Mouse (Mus musculus) myocyte (in vitro differentiated cells): ENCODE results near the gene Zfhx3. TPM values are rescaled to one million over a fixed set of nuclear protein-coding genes. Genes with fewer than 3 reads are reported as not detected.

Experiments
- H3K27me3 ChIP-seq: one replicate; pipeline ENCODE4 v1.6.1; 2011; ENCODE audit not compliant: control insufficient read depth, insufficient read depth, insufficient read length
- H3K36me3 ChIP-seq: one replicate; pipeline ENCODE4 v1.6.1; 2011; ENCODE audit not compliant: control insufficient read depth, insufficient read depth
- H3K4me2 ChIP-seq: one replicate; pipeline ENCODE4 v1.6.1; 2011; ENCODE audit warnings: low read depth, control low read depth
- H3K4me3 ChIP-seq: one replicate; pipeline ENCODE4 v1.5.1; 2011; ENCODE audit warnings: mild to moderate bottlenecking, control low read depth, moderate library complexity
- H3K79me2 ChIP-seq: one replicate; pipeline ENCODE4 v1.6.1; 2011; ENCODE audit not compliant: control insufficient read depth, insufficient read depth
- H3ac ChIP-seq: one replicate; pipeline ENCODE4 v1.6.1; 2011; ENCODE audit not compliant: control insufficient read depth, insufficient read length
- CEBPB ChIP-seq: IDR thresholded peaks from 2 replicates; pipeline ENCODE4 v1.6.1; 2011; ENCODE audit warnings: mild to moderate bottlenecking, moderate library complexity; ENCODE audit not compliant: poor library complexity, insufficient read depth, severe bottlenecking
- E2F4 ChIP-seq: IDR thresholded peaks from one replicate; pipeline ENCODE4 v1.6.1; 2011; ENCODE audit warnings: mild to moderate bottlenecking, control low read depth, moderate library complexity; ENCODE audit not compliant: insufficient read depth
- MAX ChIP-seq: IDR thresholded peaks from one replicate; pipeline ENCODE4 v1.6.1; 2011; ENCODE audit warnings: low read depth, mild to moderate bottlenecking, control low read depth
- MYOD1 ChIP-seq, 3 experiments: IDR thresholded peaks; one replicate each; pipeline ENCODE4 v1.6.1; 2011; ENCODE audit warnings: control low read depth in 2 of 3, low read depth in 2 of 3, mild to moderate bottlenecking in 2 of 3, moderate library complexity in 1 of 3; ENCODE audit not compliant: insufficient read length in 2 of 3, control insufficient read depth in 1 of 3
- MYOG ChIP-seq, 3 experiments: IDR thresholded peaks; one replicate each; pipeline ENCODE4 v1.6.1; 2011; ENCODE audit warnings: control low read depth in 2 of 3, low read depth in 2 of 3, mild to moderate bottlenecking in 2 of 3; ENCODE audit not compliant: insufficient read length in 2 of 3, control insufficient read depth in 1 of 3, insufficient read depth in 1 of 3
- POLR2A ChIP-seq: IDR thresholded peaks from one replicate; pipeline ENCODE4 v1.6.1; 2011; ENCODE audit warnings: low read depth, mild to moderate bottlenecking, control low read depth, moderate library complexity; ENCODE audit not compliant: insufficient read length
- POLR2AphosphoS2 ChIP-seq: IDR thresholded peaks from one replicate; pipeline ENCODE4 v1.6.1; 2011; ENCODE audit warnings: low read depth, control low read depth; ENCODE audit not compliant: insufficient read length
- REST ChIP-seq: IDR thresholded peaks from one replicate; pipeline ENCODE4 v1.6.1; 2011; ENCODE audit warnings: mild to moderate bottlenecking, control low read depth, moderate library complexity; ENCODE audit not compliant: insufficient read depth, insufficient read length
- SRF ChIP-seq: IDR thresholded peaks from one replicate; pipeline ENCODE4 v1.6.1; 2011; ENCODE audit warnings: low read depth; ENCODE audit not compliant: control insufficient read depth, insufficient read length
- TCF12 ChIP-seq: IDR thresholded peaks from one replicate; pipeline ENCODE4 v1.6.1; 2011; ENCODE audit warnings: mild to moderate bottlenecking, control low read depth; ENCODE audit not compliant: poor library complexity, insufficient read depth, severe bottlenecking
- TCF3 ChIP-seq: IDR thresholded peaks from one replicate; pipeline ENCODE4 v1.6.1; 2011; ENCODE audit warnings: low read depth, control low read depth; ENCODE audit not compliant: insufficient read length
- USF1 ChIP-seq: IDR thresholded peaks from one replicate; pipeline ENCODE4 v1.6.1; 2011; ENCODE audit warnings: low read depth, mild to moderate bottlenecking, control low read depth, moderate library complexity
- polyA plus RNA-seq: library from polyadenylated mRNA; unstranded; fragments of >200 nt; fragmentation: generic; extraction: Trizol; gene quantifications from one replicate; pipeline ENCODE4 v1.2.1, GENCODE M21; 2012; ENCODE audit warnings: missing spikeins

The Zfhx3 gene
- polyA plus RNA-seq, 1 experiment = 3.0 TPM

- Histone ChIP-seq H3ac (no peak overlapping the region), H3K4me2 (no peak overlapping the region)
Observed at GRCm38 (mm10) chr8:108837788-108838187, 895.3 kb downstream of the Zfhx3 start.

GRCm38 (mm10) chr8:108838761-108839160, 896.3 kb downstream of the Zfhx3 start:
- no peaks in the 10 kb centered on the region for H3K79me2 ChIP-seq
- H3K4me3 ChIP-seq = no peak overlapping the region
- no peak overlapping the region for H3K4me2 ChIP-seq
- no peak for TF ChIP-seq MYOD1 (IDR thresholded peaks at IDR 0.05; ENCODE audit: control insufficient read depth in 1 of 3, insufficient read length in 2 of 3, low read depth in 2 of 3)
- no peak for TF ChIP-seq USF1
- TF ChIP-seq MAX = no peak
- TF ChIP-seq TCF3 = no peak
- TF ChIP-seq POLR2AphosphoS2 = no peak
- TF ChIP-seq E2F4 = no peak
- TF ChIP-seq TCF12 = no peak
- TF ChIP-seq SRF = no peak
- TF ChIP-seq MYOG (IDR thresholded peaks at IDR 0.05; ENCODE audit: control insufficient read depth in 1 of 3, insufficient read depth in 1 of 3, insufficient read length in 2 of 3, low read depth in 2 of 3) = no peak
- no peak for TF ChIP-seq CEBPB
- no peaks in the 10 kb centered on the region for H3K36me3 ChIP-seq
- H3ac ChIP-seq = no peak overlapping the region
- no peaks in the 10 kb centered on the region for H3K27me3 ChIP-seq

More at GRCm38 (mm10) chr8:108837788-108838187, 895.3 kb downstream of the Zfhx3 start:
- H3K4me3 ChIP-seq = no peak overlapping the region
- no peaks in the 10 kb centered on the region for H3K27me3 ChIP-seq
- H3K36me3 ChIP-seq = no peaks in the 10 kb centered on the region
- H3K79me2 ChIP-seq = no peaks in the 10 kb centered on the region
- TF ChIP-seq TCF12 = no peak
- no peak for TF ChIP-seq MYOD1 (IDR thresholded peaks at IDR 0.05; ENCODE audit: control insufficient read depth in 1 of 3, insufficient read length in 2 of 3, low read depth in 2 of 3)
- no peak for TF ChIP-seq MYOG (IDR thresholded peaks at IDR 0.05; ENCODE audit: control insufficient read depth in 1 of 3, insufficient read depth in 1 of 3, insufficient read length in 2 of 3, low read depth in 2 of 3)
- no peak for TF ChIP-seq POLR2AphosphoS2
- no peak for TF ChIP-seq SRF
- no peak for TF ChIP-seq USF1
- TF ChIP-seq POLR2A = no peak
- TF ChIP-seq REST = no peak
- TF ChIP-seq CEBPB = no peak
- no peak for TF ChIP-seq TCF3
- no peak for TF ChIP-seq MAX
- TF ChIP-seq E2F4 = no peak

- Histone ChIP-seq H3K36me3 (no peaks in the 10 kb centered on the region), H3K4me3 (no peak overlapping the region), H3ac (no peak overlapping the region), H3K4me2 (no peak overlapping the region), H3K27me3 (no peaks in the 10 kb centered on the region), H3K79me2 (no peaks in the 10 kb centered on the region)
- TF ChIP-seq TCF3 (no peak), MAX (no peak), CEBPB (no peak), MYOG (IDR thresholded peaks at IDR 0.05; ENCODE audit: control insufficient read depth in 1 of 3, insufficient read depth in 1 of 3, insufficient read length in 2 of 3, low read depth in 2 of 3) (no peak), USF1 (no peak), E2F4 (no peak), TCF12 (no peak), POLR2AphosphoS2 (no peak), POLR2A (no peak), REST (no peak), SRF (no peak), MYOD1 (IDR thresholded peaks at IDR 0.05; ENCODE audit: control insufficient read depth in 1 of 3, insufficient read length in 2 of 3, low read depth in 2 of 3) (no peak)
Observed at GRCm38 (mm10) chr8:108842307-108842706, 899.9 kb downstream of the Zfhx3 start.

GRCm38 (mm10) chr8:108846174-108846573, 903.7 kb downstream of the Zfhx3 start:
- no peak for TF ChIP-seq SRF
- TF ChIP-seq MYOG (IDR thresholded peaks at IDR 0.05; ENCODE audit: control insufficient read depth in 1 of 3, insufficient read depth in 1 of 3, insufficient read length in 2 of 3, low read depth in 2 of 3) = no peak
- TF ChIP-seq POLR2A = no peak
- no peak for TF ChIP-seq REST
- TF ChIP-seq MYOD1 (IDR thresholded peaks at IDR 0.05; ENCODE audit: control insufficient read depth in 1 of 3, insufficient read length in 2 of 3, low read depth in 2 of 3) = no peak
- TF ChIP-seq TCF3 = no peak
- TF ChIP-seq TCF12 = no peak
- no peak for TF ChIP-seq POLR2AphosphoS2
- TF ChIP-seq CEBPB = no peak
- TF ChIP-seq MAX = no peak

More at GRCm38 (mm10) chr8:108846174-108846573, 903.7 kb downstream of the Zfhx3 start:
- no peak overlapping the region for H3K4me2 ChIP-seq
- no peaks in the 10 kb centered on the region for H3K27me3 ChIP-seq
- no peaks in the 10 kb centered on the region for H3K79me2 ChIP-seq
- no peaks in the 10 kb centered on the region for H3K36me3 ChIP-seq
- no peak overlapping the region for H3K4me3 ChIP-seq
- no peak overlapping the region for H3ac ChIP-seq
